Mouse (Mus musculus): ENCODE data around the gene Gstt2. TPM values are rescaled to one million over a fixed set of nuclear protein-coding genes. Genes with fewer than 3 reads are reported as not detected.

The Gstt2 gene
- polyA plus RNA-seq, 1 experiment from 2014 or later, result 148 TPM

- Histone ChIP-seq H3K9me3 (ENCODE audit: low read length) (no peaks in the 10 kb centered on the region), H3K9ac (replicated peaks) (no peak overlapping the region), H3K27ac (ENCODE audit: low read depth) (no peak overlapping the region), H3K4me1 (ENCODE audit: insufficient read depth) (peaks cover 9% of the 10 kb centered on the region; the same call in 1 of the 2 replicates), H3K4me3 (ENCODE audit: low read depth, low read length) (no peak overlapping the region), H3K4me2 (ENCODE audit: low read depth, low read length) (no peak overlapping the region), H3K27me3 (ENCODE audit: insufficient read depth, low read length) (no peaks in the 10 kb centered on the region), H3K36me3 (replicated peaks; ENCODE audit: insufficient read depth, low read length) (no peaks in the 10 kb centered on the region)
- WGBS (ENCODE audit: insufficient replicate concordance), result 50% methylated on average over 1 of the region's 1 CpGs
- no peak for TF ChIP-seq EP300 (IDR thresholded peaks at IDR 0.05; ENCODE audit: low read depth)
- DNase-seq, result no peak
- ATAC-seq, result no peak
Observed at GRCm38 (mm10) chr10:75823782-75824181, 13.4 kb downstream of the Gstt2 start.

GRCm38 (mm10) chr10:75822443-75822842 is 14.8 kb downstream of the Gstt2 start, which contains the start of gene Gstt4:
Gstt4 (minus strand) TSS chr10:75822543.
- H3K9ac ChIP-seq (replicated peaks), result no peak within 1 kb of the TSS
- no peak for DNase-seq
- H3K4me2 ChIP-seq (ENCODE audit: low read depth, low read length), result no peak within 1 kb of the TSS
- H3K9me3 ChIP-seq (ENCODE audit: low read length), result no peaks in the 10 kb centered on the region
- 80% methylated on average over 2 of the region's 2 CpGs for WGBS (ENCODE audit: insufficient replicate concordance)
- no peak within 1 kb of the TSS for H3K27ac ChIP-seq (ENCODE audit: low read depth)
- 0 out of 2 replicates have a peak, but pooled peaks cover 3% of the 10 kb centered on the region for H3K4me1 ChIP-seq (ENCODE audit: insufficient read depth)
- no peak for TF ChIP-seq CTCF (IDR thresholded peaks at IDR 0.05; ENCODE audit: low read depth)
- no peak within 1 kb of the TSS for H3K4me3 ChIP-seq (ENCODE audit: low read depth, low read length)
- H3K27me3 ChIP-seq (ENCODE audit: insufficient read depth, low read length), result no peaks in the 10 kb centered on the region
- no peak for ATAC-seq
- no peaks in the 10 kb centered on the region for H3K36me3 ChIP-seq (replicated peaks; ENCODE audit: insufficient read depth, low read length)

- H3K4me1 ChIP-seq (ENCODE audit: insufficient read depth), result no peaks in the 10 kb centered on the region
- WGBS (ENCODE audit: insufficient replicate concordance), result 80% methylated on average over 5 of the region's 5 CpGs
- H3K4me2 ChIP-seq (ENCODE audit: low read depth, low read length), result no peak overlapping the region
- H3K27me3 ChIP-seq (ENCODE audit: insufficient read depth, low read length), result no peaks in the 10 kb centered on the region
- TF ChIP-seq CTCF (IDR thresholded peaks at IDR 0.05; ENCODE audit: low read depth), result no peak
- no peak for TF ChIP-seq EP300 (IDR thresholded peaks at IDR 0.05; ENCODE audit: low read depth)
- no peak overlapping the region for H3K9ac ChIP-seq (replicated peaks)
- no peak overlapping the region for H3K4me3 ChIP-seq (ENCODE audit: low read depth, low read length)
- no peaks in the 10 kb centered on the region for H3K9me3 ChIP-seq (ENCODE audit: low read length)
- no peaks in the 10 kb centered on the region for H3K36me3 ChIP-seq (replicated peaks; ENCODE audit: insufficient read depth, low read length)
- no peak overlapping the region for H3K27ac ChIP-seq (ENCODE audit: low read depth)
- DNase-seq, result no peak
- no peak for ATAC-seq
Observed at GRCm38 (mm10) chr10:75819882-75820281, 17.3 kb downstream of the Gstt2 start.

- no peak for DNase-seq
Observed at GRCm38 (mm10) chr10:75818641-75819040, 18.6 kb downstream of the Gstt2 start.

GRCm38 (mm10) chr10:75804217-75804616 is 33.0 kb downstream of the Gstt2 start:
- H3K9me3 ChIP-seq (ENCODE audit: low read length), result no peaks in the 10 kb centered on the region
- no peaks in the 10 kb centered on the region for H3K4me1 ChIP-seq (ENCODE audit: insufficient read depth)
- no peak overlapping the region for H3K27ac ChIP-seq (ENCODE audit: low read depth)
- H3K4me2 ChIP-seq (ENCODE audit: low read depth, low read length), result no peak overlapping the region
- H3K4me3 ChIP-seq (ENCODE audit: low read depth, low read length), result no peak overlapping the region
- no peaks in the 10 kb centered on the region for H3K36me3 ChIP-seq (replicated peaks; ENCODE audit: insufficient read depth, low read length)
- no peak overlapping the region for H3K9ac ChIP-seq (replicated peaks)
- TF ChIP-seq EP300 (IDR thresholded peaks at IDR 0.05; ENCODE audit: low read depth), result no peak
- TF ChIP-seq CTCF (IDR thresholded peaks at IDR 0.05; ENCODE audit: low read depth), result no peak
- DNase-seq (no peak), ATAC-seq (no peak)
- no peaks in the 10 kb centered on the region for H3K27me3 ChIP-seq (ENCODE audit: insufficient read depth, low read length)
- WGBS (ENCODE audit: insufficient replicate concordance), result 28% methylated on average over 2 of the region's 2 CpGs

More at GRCm38 (mm10) chr10:75818641-75819040, 18.6 kb downstream of the Gstt2 start:
- no peak overlapping the region for H3K27ac ChIP-seq (ENCODE audit: low read depth)
- H3K36me3 ChIP-seq (replicated peaks; ENCODE audit: insufficient read depth, low read length), result no peaks in the 10 kb centered on the region
- no peaks in the 10 kb centered on the region for H3K4me1 ChIP-seq (ENCODE audit: insufficient read depth)
- H3K4me2 ChIP-seq (ENCODE audit: low read depth, low read length), result no peak overlapping the region
- ATAC-seq, result no peak
- H3K27me3 ChIP-seq (ENCODE audit: insufficient read depth, low read length), result no peaks in the 10 kb centered on the region
- TF ChIP-seq EP300 (IDR thresholded peaks at IDR 0.05; ENCODE audit: low read depth) (no peak), CTCF (IDR thresholded peaks at IDR 0.05; ENCODE audit: low read depth) (peak; percentile 44)
- H3K9ac ChIP-seq (replicated peaks), result no peak overlapping the region
- 69% methylated on average over 10 of the region's 10 CpGs for WGBS (ENCODE audit: insufficient replicate concordance)
- H3K4me3 ChIP-seq (ENCODE audit: low read depth, low read length), result no peak overlapping the region
- no peaks in the 10 kb centered on the region for H3K9me3 ChIP-seq (ENCODE audit: low read length)

- Histone ChIP-seq H3K27me3 (ENCODE audit: insufficient read depth, low read length) (no peaks in the 10 kb centered on the region), H3K9me3 (ENCODE audit: low read length) (no peaks in the 10 kb centered on the region), H3K9ac (replicated peaks) (peak within 1 kb of the TSS; percentile 62), H3K27ac (ENCODE audit: low read depth) (peak within 1 kb of the TSS; percentile 55), H3K4me1 (ENCODE audit: insufficient read depth) (peaks cover 13% of the 10 kb centered on the region), H3K4me2 (ENCODE audit: low read depth, low read length) (peak within 1 kb of the TSS; percentile 78), H3K36me3 (replicated peaks; ENCODE audit: insufficient read depth, low read length) (no peaks in the 10 kb centered on the region), H3K4me3 (ENCODE audit: low read depth, low read length) (peak within 1 kb of the TSS; percentile 44)
- DNase-seq (peak; percentile 71), ATAC-seq (peak; percentile 36; the same call in 1 of the 2 replicates)
- 4% methylated on average over 18 of the region's 18 CpGs for WGBS (ENCODE audit: insufficient replicate concordance)
- TF ChIP-seq EP300 (IDR thresholded peaks at IDR 0.05; ENCODE audit: low read depth) (no peak), CTCF (IDR thresholded peaks at IDR 0.05; ENCODE audit: low read depth) (no peak)
Observed at GRCm38 (mm10) chr10:75798176-75798696, 39.0 kb downstream of the Gstt2 start, which contains the start of gene Gstt1. Gstt1 (minus strand) TSS chr10:75798584.

All from liver, postnatal 0 days (tissue).